Mouse (Mus musculus): ENCODE data around the gene Olfr220.
A peak's percentile ranks its signal among the peaks of the same experiment; 100 is the strongest.

The Olfr220 gene

DNA sequence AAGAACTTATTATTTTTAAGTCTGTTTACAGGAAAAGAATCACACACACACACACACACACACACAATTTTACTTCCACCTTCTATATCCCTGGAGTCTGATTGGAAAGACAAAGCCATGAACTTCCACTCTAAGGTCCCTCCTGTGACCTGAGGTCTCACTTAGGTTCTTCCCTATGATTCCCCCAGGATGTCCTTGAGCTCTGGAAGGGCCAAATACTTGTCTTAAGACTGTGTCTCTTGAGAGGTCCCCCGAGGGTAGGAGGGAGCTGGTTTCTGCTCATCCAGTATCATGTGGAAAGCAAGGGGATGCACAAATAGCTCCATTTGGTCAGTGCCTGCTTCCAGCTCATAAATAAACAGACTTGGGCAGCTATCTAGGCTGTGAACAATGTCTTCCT is at the start of gene Olfr220:
Olfr220 (plus strand) TSS at position 301 of the 400 bp plus-strand sequence.
- no peak for DNase-seq

DNA sequence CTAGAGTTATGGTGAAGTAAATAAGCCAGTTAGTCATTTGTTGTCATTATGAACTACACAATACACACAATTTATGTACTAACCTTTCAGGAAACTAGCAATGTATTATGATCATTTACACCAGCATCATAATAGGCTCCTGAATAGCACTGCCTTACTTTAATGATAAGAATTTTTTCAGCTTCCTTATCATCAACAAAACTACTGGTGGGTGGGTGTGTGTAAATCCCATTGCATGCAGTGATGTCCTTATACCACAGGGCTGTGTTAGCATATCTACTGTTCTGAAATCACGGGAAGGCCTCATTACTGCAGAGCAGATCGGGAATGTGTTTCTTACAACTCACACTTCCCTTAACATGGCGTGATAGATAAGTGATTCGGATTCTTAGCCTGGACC is 18.9 kb upstream of the Olfr220 start:
- no peak for DNase-seq

GRCm38 (mm10) chr1:174423764-174424163 is 18.1 kb upstream of the Olfr220 start, which contains the start of gene Olfr414:
TSS of gene Olfr414 (plus strand) at chr1:174424064.
- DNase-seq, result no peak

- DNase-seq, result no peak
Observed at GRCm38 (mm10) chr1:174426180-174426986, 15.5 kb upstream of the Olfr220 start.

- DNase-seq, result no peak
Observed at GRCm38 (mm10) chr1:174427402-174427801, 14.5 kb upstream of the Olfr220 start.

DNA sequence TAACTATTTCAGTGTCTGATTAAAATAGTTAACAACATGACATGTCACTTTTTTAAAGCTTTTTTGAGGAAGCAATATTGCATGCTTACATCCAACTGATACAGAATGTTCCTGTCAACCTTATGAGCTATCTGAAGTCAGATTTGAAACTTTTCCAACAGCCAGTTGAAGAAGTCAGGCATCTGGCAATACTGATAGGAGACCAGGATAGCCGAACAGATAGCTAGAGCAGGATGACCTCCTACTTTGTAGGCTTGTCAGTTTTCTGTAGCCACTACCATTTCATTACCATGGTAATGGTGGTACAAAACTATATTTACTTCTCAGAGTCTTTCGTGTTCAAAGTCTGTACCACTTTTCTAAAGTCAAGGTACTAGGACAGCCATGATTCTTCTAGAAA is 13.5 kb upstream of the Olfr220 start:
- DNase-seq, result no peak

- DNase-seq, result no peak
Observed at GRCm38 (mm10) chr1:174434121-174434520, 7.8 kb upstream of the Olfr220 start.

DNA sequence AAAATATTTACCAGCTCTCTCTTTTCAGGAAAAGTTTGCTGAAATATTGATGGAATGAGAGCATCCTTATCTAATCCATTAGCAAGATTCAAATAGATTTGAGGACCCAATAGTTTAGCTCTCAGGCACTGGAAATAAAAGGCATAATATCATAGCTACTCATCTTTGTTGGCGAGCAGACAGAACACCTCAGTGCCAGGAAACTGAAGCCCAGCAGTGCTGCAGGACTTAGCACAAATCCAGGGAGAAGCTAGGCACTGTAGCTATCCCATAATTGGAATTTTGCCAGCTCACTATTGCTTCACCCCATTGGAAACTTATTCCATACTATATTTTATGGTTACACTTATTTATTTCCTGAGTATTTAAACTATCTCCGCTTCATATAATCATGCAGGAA is 13.2 kb downstream of the Olfr220 start:
- no peak for DNase-seq

DNA sequence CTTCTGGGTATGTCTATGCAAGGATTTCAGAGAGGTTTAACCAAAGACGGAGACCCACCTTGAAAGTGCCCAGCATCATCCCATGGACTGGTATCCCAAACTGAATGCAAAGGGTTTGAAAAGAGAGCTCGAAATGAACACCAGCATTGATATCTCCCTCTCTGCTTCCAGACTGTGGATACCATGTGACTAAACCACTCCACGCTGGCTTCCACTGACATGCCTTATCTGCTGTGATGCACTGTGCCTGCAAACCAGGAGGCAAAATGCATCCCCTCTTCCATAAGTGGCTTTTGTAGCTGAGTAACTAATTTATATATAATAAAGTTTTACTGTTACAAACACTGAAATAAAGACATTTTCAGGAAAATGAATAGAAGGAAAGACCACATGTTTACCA is 23.5 kb downstream of the Olfr220 start:
- DNase-seq, result no peak

GRCm38 (mm10) chr1:174466240-174466639 is 24.4 kb downstream of the Olfr220 start:
- no peak for DNase-seq

- DNase-seq, result peak; percentile 23 to 42
Observed at GRCm38 (mm10) chr1:174469736-174470135, 27.9 kb downstream of the Olfr220 start.

- no peak for DNase-seq
Observed at GRCm38 (mm10) chr1:174482567-174482966, 40.7 kb downstream of the Olfr220 start.

GRCm38 (mm10) chr1:174500064-174500463 is 58.2 kb downstream of the Olfr220 start:
- DNase-seq, result no peak

Measured in cerebellum, postnatal 36 days (tissue).